Mouse (Mus musculus) forebrain, embryonic 15.5 days (tissue): ENCODE measurements around the gene Gm48551. TPM values are rescaled to one million over a fixed set of nuclear protein-coding genes. Genes with fewer than 3 reads are reported as not detected.

ENCODE experiments used
- ATAC-seq: fragments of 200-750 bp; cut with Nextera tagmentation; replicated peaks from 2 replicates; pipeline ENCODE4 v1.8.0; 2017; ENCODE audit warnings: mild to moderate bottlenecking, moderate TSS enrichment, moderate library complexity
- H3K27ac ChIP-seq: fragments of 300-500 bp; sonication (generic); replicated peaks from 2 replicates; pipeline ENCODE4 v1.5.1; 2015; ENCODE audit warnings: mild to moderate bottlenecking, inconsistent platforms
- H3K27me3 ChIP-seq: fragments of 300-500 bp; sonication (generic); 2 replicates; pipeline ENCODE4 v1.6.1; 2015; ENCODE audit warnings: inconsistent platforms
- H3K36me3 ChIP-seq: fragments of 300-500 bp; sonication (generic); 2 replicates; pipeline ENCODE4 v1.6.1; 2015; ENCODE audit warnings: mild to moderate bottlenecking, inconsistent platforms
- H3K4me1 ChIP-seq: fragments of 300-500 bp; sonication (generic); 2 replicates; pipeline ENCODE4 v1.6.1; 2015; ENCODE audit warnings: inconsistent platforms
- H3K4me2 ChIP-seq: fragments of 300-500 bp; sonication (generic); replicated peaks from 2 replicates; pipeline ENCODE4 v1.6.1; 2015; ENCODE audit warnings: mild to moderate bottlenecking, inconsistent platforms
- H3K4me3 ChIP-seq: fragments of 300-500 bp; sonication (generic); 2 replicates; pipeline ENCODE4 v1.5.1; 2015; ENCODE audit warnings: mild to moderate bottlenecking, inconsistent platforms
- H3K9ac ChIP-seq: fragments of 300-500 bp; sonication (generic); replicated peaks from 2 replicates; pipeline ENCODE4 v1.6.1; 2015; ENCODE audit warnings: mild to moderate bottlenecking, inconsistent platforms
- H3K9me3 ChIP-seq: fragments of 300-500 bp; sonication (generic); 2 replicates; pipeline ENCODE4 v1.6.1; 2016; ENCODE audit warnings: inconsistent platforms
- WGBS: fragments of 180-500 bp; shearing (Covaris S2); methylation state at CpG from one replicate; pipeline ENCODE4 v1.1.7; 2015; ENCODE audit warnings: mixed read lengths; 5-methylcytosine and 5-hydroxymethylcytosine counted together
- polyA plus RNA-seq: library from polyadenylated mRNA; unstranded; fragments of >200 nt; fragmentation: Nextera tagmentation; extraction: Ambion mirVana; gene quantifications from 2 replicates; pipeline ENCODE4 v1.2.1, GENCODE M21; 2015

The Gm48551 gene
- polyA plus RNA-seq, 1 experiment from 2014 or later: 6.6 TPM

DNA sequence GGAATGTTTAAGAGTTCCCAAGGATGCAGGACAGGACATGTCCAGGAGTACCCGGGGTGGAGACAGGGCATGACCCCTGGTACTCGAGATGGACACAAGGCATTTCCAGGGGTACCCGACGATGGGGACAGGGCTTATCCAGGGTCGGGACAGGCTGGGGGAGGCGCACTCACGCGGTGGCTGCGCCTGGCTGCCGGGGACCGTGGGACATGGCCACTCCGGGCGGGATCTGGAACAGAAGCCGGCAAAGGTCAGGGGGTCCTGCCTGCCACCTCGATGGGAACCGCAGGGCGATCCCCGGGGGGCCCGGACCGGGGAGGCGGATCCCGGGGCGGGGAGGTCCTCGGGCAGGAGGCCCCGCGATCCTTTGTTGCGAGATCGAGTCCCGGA lies 34.3 kb upstream of the Gm48551 start:
- Histone ChIP-seq H3K27ac (no peak overlapping the region), H3K4me1 (peaks cover 21% of the 10 kb centered on the region), H3K36me3 (no peaks in the 10 kb centered on the region), H3K9me3 (no peaks in the 10 kb centered on the region), H3K4me3 (peak overlapping the region; percentile 74), H3K9ac (peak overlapping the region; percentile 63), H3K4me2 (peak overlapping the region; percentile 85), H3K27me3 (peaks cover 11% of the 10 kb centered on the region; the same call in 1 of the 2 replicates)
- WGBS: 1% methylated on average over 27 of the region's 29 CpGs
- peak; percentile 20 for ATAC-seq

DNA sequence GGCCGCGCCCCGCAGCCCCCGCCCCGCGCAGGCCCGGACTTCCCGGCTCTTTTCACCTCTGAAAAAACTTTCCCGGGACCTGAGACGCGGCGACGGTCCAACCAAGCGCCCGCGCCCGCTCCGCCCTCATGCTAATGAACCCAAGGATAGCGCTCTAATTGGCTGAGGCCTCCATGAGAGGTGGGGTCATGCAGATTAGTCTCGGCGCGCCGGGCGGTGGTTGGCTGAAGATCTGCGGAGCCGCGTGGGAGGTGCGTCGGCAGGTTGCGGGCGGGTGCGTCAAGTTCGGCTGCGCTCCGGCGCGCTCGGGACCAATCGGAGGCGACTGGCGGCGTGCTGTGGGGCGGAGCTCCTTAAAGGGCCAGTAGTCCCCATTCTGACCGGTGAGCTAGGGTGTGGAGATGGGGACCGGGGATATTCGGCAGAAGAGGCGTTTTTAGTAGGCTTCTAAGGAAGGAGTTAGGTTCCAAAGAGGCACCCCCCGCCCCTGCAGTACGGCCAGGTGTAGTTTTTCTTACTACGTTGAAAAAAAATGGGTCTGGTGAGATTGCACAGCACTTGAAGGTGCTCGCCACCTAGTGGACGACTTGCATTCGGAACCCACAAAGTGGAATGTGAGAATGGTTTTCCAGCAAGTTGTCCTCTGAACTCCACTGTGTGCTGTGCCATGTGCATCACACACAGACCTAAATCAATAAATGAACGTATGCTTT lies 33.8 kb upstream of the Gm48551 start, which contains the start of gene Hmg20b:
Gene Hmg20b, minus strand, starts transcription at position 130 of the 713 bp plus-strand sequence.
- peaks cover 6% of the 10 kb centered on the region; the same call in 1 of the 2 replicates for H3K27me3 ChIP-seq
- H3K4me1 ChIP-seq: peaks cover 21% of the 10 kb centered on the region
- H3K9ac ChIP-seq: peak within 1 kb of the TSS; percentile 63
- peak within 1 kb of the TSS; percentile 69 for H3K27ac ChIP-seq
- peak within 1 kb of the TSS; percentile 74 for H3K4me3 ChIP-seq
- no peaks in the 10 kb centered on the region for H3K36me3 ChIP-seq
- peak within 1 kb of the TSS; percentile 85 for H3K4me2 ChIP-seq
- no peaks in the 10 kb centered on the region for H3K9me3 ChIP-seq
- ATAC-seq: peak; percentile 97
- WGBS: under 1% methylated on average over 54 of the region's 54 CpGs

DNA sequence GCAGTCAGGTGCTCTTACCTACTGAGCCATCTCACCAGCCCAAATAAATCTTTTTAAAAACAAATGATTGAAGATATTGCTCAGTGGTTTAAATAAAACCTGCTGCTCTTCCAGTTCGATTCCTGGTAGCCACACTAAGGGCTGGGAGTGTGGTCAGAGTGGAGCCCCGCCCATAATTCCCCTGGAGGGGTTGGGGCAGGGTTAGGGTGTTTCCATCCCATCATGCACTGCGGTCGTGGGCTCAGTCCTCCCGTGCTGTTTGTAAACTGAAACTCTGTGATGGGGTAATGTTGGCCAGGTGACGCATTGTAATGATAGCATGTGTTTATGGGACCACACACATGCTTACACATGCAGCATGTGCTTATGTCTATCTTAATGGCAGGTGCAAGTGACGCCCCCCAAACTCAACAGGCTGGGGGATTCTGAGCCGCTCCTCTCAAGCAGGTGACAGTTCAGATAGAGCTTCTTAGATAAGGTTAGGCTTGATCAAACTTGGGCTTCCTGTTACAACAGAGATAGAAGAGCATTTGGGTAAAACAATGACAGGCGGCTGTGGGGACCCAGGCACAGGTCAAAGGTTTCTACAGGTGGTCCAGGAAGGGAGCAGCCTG lies 32.5 kb upstream of the Gm48551 start:
- Histone ChIP-seq H3K9me3 (no peaks in the 10 kb centered on the region), H3K4me1 (peaks cover 18% of the 10 kb centered on the region), H3K36me3 (no peaks in the 10 kb centered on the region), H3K4me3 (no peak overlapping the region), H3K4me2 (no peak overlapping the region), H3K27me3 (no peaks in the 10 kb centered on the region), H3K9ac (no peak overlapping the region), H3K27ac (no peak overlapping the region)
- no peak for ATAC-seq
- 32% methylated on average over 9 of the region's 9 CpGs for WGBS

DNA sequence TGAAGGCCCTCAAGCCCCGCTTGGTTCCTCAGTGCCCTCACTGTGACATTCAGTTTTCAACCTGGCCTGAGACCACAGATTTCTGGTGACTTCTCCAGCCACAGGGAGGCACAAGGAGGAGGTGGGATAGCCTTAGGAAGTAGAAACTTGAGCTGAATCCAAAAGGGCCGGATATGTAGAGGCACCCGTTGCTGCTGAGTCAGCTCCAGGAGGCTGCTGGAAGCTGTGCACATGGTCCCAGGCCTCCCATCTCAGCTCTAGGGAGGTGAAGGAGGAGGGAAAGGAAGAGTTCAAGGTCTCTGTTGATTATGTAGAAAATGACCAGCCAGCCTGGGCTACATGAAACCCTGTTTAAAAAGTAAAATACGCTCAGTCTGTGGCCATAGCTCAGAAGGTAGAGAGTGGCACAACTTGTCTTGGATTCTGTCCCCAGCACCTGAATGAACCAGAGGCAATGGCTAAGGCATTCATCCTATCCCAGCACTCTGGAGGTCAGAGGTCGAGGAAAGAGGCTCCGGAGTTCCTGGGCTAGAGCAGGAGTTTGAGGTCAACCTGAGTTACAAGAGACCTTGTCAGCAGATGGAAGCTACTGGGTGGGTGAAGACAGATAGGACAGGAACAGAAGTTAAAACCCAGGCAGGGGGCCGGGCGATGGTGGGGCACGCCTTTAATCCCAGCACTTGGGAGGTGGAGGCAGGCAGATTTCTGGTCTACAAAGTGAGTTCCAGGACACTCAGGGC lies 29.4 kb upstream of the Gm48551 start:
- Histone ChIP-seq H3K4me3 (no peak overlapping the region), H3K9ac (no peak overlapping the region), H3K9me3 (no peaks in the 10 kb centered on the region), H3K4me2 (no peak overlapping the region), H3K27me3 (no peaks in the 10 kb centered on the region), H3K27ac (no peak overlapping the region), H3K36me3 (no peaks in the 10 kb centered on the region), H3K4me1 (peaks cover 22% of the 10 kb centered on the region)
- WGBS: 67% methylated on average over 9 of the region's 9 CpGs
- no peak for ATAC-seq

DNA sequence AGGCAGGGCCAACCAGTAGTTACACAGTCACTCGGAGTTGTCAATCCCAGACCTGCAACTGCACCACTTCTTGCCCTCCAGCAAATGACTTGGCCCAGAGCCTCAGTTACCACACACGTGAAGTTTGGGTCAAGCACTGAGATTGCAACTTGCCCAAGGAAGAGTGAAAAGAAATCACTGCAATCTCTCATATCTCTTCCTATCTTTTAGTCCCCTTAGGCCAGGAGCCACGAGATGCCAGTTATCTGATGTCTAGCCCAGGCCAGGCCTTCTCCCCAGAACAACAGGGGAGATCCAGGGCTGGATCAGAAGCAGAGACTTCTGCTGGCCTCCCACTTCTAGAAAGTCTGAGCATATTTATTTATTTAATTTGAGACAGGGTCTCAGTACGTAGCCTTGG lies 28.7 kb upstream of the Gm48551 start:
- Histone ChIP-seq H3K36me3 (no peaks in the 10 kb centered on the region), H3K4me3 (no peak overlapping the region), H3K4me2 (no peak overlapping the region), H3K9ac (no peak overlapping the region), H3K27me3 (no peaks in the 10 kb centered on the region), H3K9me3 (no peaks in the 10 kb centered on the region), H3K4me1 (peaks cover 19% of the 10 kb centered on the region), H3K27ac (no peak overlapping the region)
- ATAC-seq: no peak
- 87% methylated on average over 4 of the region's 4 CpGs for WGBS

DNA sequence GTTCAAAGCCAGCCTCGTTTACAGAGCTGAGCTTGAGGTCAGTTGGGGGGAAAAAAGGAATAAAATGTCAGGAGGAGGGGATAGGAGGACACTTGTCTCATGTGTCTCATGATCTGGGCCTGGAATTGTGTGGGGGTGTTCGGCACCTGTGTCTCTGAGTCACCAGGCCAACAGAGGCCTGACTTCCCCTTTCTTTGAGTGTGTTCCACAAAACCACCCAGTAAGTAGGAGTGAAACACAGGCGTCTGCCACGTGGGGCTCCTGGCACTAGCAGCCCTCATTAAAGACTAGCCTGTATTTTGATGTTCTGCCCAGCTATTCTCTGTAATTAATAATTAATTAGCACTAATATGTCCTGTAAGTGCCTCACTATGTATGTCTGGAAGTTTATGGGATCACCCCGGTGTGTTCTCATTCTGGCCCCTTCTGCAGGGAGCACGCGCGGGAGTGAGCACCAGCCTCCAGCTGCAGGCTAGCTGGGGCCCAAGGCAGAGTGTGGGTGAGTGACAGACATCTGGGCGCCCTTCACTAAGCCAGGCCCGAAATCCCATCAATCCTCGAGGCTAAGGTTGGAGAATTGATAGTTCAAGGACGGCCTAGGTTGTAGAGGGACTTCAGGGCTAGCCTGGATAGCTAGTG lies 27.8 kb upstream of the Gm48551 start:
- Histone ChIP-seq H3K4me3 (peak overlapping the region; percentile 79; the same call in 1 of the 2 replicates), H3K4me1 (peaks cover 19% of the 10 kb centered on the region), H3K9me3 (no peaks in the 10 kb centered on the region), H3K27ac (no peak overlapping the region), H3K27me3 (no peaks in the 10 kb centered on the region), H3K9ac (0 out of 2 replicates have a peak overlapping the region, but pooled peaks have one; percentile 3), H3K36me3 (no peaks in the 10 kb centered on the region), H3K4me2 (peak overlapping the region; percentile 96)
- 44% methylated on average over 12 of the region's 12 CpGs for WGBS
- ATAC-seq: no peak

DNA sequence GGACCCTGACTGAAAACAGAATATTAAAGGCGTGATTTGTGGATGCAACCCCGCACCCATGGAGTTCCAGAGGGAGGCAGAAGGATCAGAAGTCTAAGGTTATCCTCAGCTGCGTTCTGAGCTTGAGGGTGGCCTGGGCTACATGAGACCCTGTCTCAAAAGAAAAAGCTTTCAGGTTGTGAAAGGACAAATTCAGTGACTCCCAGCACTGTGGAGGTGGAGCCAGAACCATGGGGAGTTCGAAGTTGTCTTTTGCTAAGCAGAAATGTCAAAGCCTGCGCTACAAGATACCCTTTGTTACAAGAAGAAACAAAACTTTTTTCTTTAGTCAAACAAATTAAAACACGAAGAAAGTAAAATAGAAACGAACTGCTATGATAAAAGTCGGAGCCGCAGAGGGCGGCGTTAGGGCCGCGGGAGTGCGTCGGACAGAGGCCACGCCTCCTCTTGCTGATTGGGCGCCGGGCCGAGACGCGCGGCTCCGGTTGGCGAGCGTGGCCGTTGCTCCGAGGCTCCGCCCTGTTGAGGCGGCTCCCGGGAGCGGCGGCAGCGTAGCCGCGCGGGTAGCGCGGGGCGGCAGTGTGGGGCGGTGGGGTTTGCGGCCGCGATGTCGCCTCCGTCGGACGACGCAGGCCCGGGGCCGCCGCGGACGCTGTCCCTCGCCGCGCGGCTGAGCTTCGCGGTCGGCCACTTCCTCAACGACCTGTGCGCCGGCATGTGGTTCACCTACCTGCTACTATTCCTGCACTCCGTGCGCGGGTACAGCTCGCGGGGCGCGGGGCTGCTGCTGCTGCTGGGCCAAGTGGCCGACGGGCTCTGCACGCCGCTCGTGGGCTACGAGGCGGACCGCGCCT lies 27.0 kb upstream of the Gm48551 start, which contains the start of gene Mfsd12:
Gene Mfsd12, plus strand, starts transcription at position 501 of the 854 bp plus-strand sequence.
- peak; percentile 95 for ATAC-seq
- WGBS: 2% methylated on average over 79 of the region's 79 CpGs

DNA sequence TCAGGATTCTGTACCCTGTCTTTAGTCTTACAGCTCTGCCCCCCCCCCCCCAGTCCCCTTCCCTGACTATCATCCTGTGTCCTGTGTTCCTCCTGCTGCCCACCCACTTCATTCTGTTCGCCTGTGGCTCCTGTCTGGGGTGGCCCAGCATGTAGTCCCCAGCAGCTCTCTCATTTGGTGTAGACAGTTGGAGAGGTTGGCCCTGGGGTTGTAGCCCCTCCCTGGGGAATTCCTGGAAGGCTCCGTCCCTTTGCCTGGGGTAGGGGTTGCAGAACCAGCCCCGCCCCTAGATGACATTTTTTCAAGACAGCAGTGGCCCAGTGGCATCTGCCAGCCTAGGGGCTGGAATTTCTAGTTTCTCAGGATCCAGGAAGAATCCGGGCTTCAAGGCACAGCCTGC lies 26.1 kb upstream of the Gm48551 start:
- WGBS: 46% methylated on average over 4 of the region's 4 CpGs
- Histone ChIP-seq H3K4me2 (peak overlapping the region; percentile 96), H3K27ac (no peak overlapping the region), H3K27me3 (peaks cover 2% of the 10 kb centered on the region), H3K9me3 (no peaks in the 10 kb centered on the region), H3K4me1 (peaks cover 19% of the 10 kb centered on the region), H3K9ac (peak overlapping the region; percentile 76), H3K36me3 (no peaks in the 10 kb centered on the region), H3K4me3 (peak overlapping the region; percentile 79)
- no peak for ATAC-seq

More for the DNA sequence above, 27.0 kb upstream of the Gm48551 start, which contains the start of gene Mfsd12:
- peaks cover 19% of the 10 kb centered on the region for H3K4me1 ChIP-seq
- H3K27ac ChIP-seq: no peak within 1 kb of the TSS
- no peaks in the 10 kb centered on the region for H3K9me3 ChIP-seq
- peak within 1 kb of the TSS; percentile 96 for H3K4me2 ChIP-seq
- H3K36me3 ChIP-seq: no peaks in the 10 kb centered on the region
- H3K9ac ChIP-seq: peak within 1 kb of the TSS; percentile 76
- no peaks in the 10 kb centered on the region for H3K27me3 ChIP-seq
- H3K4me3 ChIP-seq: peak within 1 kb of the TSS; percentile 79

DNA sequence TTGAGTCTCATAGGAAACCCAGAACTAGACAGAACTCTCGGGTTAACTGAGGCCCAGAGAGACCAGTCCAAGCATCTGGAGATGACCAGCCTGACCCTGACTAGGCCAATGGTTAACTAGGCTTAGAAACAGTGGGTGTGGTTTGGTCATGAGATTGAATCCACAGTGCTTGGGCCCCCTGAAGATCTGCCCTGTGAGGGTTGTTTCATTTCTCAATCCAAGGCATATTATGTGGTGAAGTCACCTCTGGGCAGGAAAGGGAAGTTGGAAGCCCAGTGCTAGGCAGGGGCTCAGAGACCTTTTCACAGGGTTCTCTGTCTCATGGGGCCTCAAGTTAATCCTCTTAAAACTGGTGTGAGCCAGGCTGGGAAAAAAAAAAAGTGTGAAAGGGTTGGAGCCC lies 25.4 kb upstream of the Gm48551 start:
- Histone ChIP-seq H3K4me1 (peaks cover 24% of the 10 kb centered on the region), H3K9ac (peak overlapping the region; percentile 76; the same call in 1 of the 2 replicates), H3K9me3 (no peaks in the 10 kb centered on the region), H3K27me3 (peaks cover 9% of the 10 kb centered on the region), H3K36me3 (no peaks in the 10 kb centered on the region), H3K4me2 (no peak overlapping the region), H3K27ac (no peak overlapping the region), H3K4me3 (no peak overlapping the region; the same call in 1 of the 2 replicates)
- 66% methylated on average over 1 of the region's 1 CpGs for WGBS
- no peak for ATAC-seq

DNA sequence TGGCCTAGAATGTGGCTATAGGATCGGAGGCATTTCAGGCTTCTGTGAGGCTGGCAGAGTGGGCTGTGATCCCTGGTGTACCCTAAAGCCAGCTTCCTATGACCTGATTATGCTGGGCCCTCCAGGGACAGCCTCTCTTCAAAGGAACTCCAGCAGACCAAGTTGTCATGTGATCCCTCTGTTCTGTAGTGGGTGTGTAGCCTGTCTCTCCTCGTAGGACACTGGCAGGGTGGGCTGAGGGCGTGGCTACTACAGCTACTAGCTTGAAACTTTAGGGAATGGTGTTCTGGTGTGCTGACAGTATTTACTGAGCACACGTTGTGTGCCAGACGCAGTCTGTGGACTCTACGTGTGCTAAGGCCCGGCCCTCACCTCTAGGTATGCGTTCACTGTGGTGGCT lies 23.5 kb upstream of the Gm48551 start:
- Histone ChIP-seq H3K9me3 (no peaks in the 10 kb centered on the region), H3K9ac (no peak overlapping the region), H3K4me1 (peaks cover 37% of the 10 kb centered on the region), H3K36me3 (no peaks in the 10 kb centered on the region), H3K4me3 (no peak overlapping the region), H3K27me3 (peaks cover 22% of the 10 kb centered on the region), H3K27ac (no peak overlapping the region), H3K4me2 (no peak overlapping the region)
- ATAC-seq: no peak
- 75% methylated on average over 8 of the region's 8 CpGs for WGBS

DNA sequence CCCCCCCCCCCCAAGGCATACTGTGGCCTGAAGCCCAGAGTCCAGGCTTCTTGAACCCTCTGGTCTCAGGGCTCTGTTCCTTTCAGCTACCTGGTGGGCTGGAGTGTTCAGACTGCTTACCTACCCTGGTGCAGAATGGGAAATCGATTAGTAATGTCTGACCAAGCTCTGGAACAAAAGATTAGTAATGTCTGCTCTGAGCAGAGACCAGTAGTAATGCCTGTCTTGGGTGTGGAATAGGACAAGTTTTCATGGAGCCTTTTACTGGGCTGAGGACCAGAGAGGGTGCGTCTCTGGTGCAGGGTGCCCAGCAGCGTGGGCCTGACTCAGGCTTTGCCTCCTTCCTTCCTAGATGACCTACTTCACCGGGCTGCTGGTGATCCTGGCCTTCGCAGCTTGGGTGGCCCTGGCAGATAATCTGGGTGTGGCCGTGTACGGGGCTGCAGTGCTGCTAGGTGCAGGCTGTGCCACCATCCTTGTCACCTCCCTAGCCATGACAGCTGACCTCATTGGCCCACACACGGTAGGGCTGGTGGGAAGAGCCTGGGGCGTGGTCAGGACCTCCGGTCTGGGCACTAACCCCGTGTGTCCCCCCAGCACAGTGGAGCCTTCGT lies 21.8 kb upstream of the Gm48551 start:
- whole genome bisulfite sequencing: 81% methylated on average over 12 of the region's 12 CpGs
- no peak for ATAC-seq
- Histone ChIP-seq H3K4me1 (peaks cover 33% of the 10 kb centered on the region), H3K9me3 (no peaks in the 10 kb centered on the region), H3K27ac (no peak overlapping the region), H3K9ac (no peak overlapping the region), H3K36me3 (peaks cover 13% of the 10 kb centered on the region), H3K4me3 (no peak overlapping the region), H3K4me2 (no peak overlapping the region), H3K27me3 (peaks cover 22% of the 10 kb centered on the region)
